Mouse (Mus musculus) limb, embryonic 14.5 days (tissue): Measurements from ENCODE around the gene Ush1c. TPM values are rescaled to one million over a fixed set of nuclear protein-coding genes. Genes with fewer than 3 reads are reported as not detected.

ENCODE experiments used
- ATAC-seq: fragments of 200-750 bp; cut with Nextera tagmentation; 2 replicates; pipeline ENCODE4 v1.8.0; 2017; ENCODE audit warnings: low read depth, moderate number of reproducible peaks, moderate TSS enrichment; ENCODE audit not compliant: low FRiP score
- DNase-seq: peaks from one replicate; pipeline ENCODE4 v3.0.0-alpha.2; 2015; ENCODE audit warnings: low spot score
- H3K27ac ChIP-seq: fragments of 300-500 bp; sonication (generic); replicated peaks from 2 replicates; pipeline ENCODE4 v1.5.1; 2014; ENCODE audit warnings: low read depth, mild to moderate bottlenecking, low read length, moderate library complexity, mixed read lengths
- H3K27me3 ChIP-seq: fragments of 300-500 bp; sonication (generic); 2 replicates; pipeline ENCODE4 v1.6.1; 2014; ENCODE audit warnings: low read length, mixed read lengths; ENCODE audit not compliant: control insufficient read depth, insufficient read depth
- H3K36me3 ChIP-seq: fragments of 300-500 bp; sonication (generic); 2 replicates; pipeline ENCODE4 v1.6.1; 2014; ENCODE audit warnings: mild to moderate bottlenecking, low read length, moderate library complexity, mixed read lengths; ENCODE audit not compliant: control insufficient read depth, insufficient read depth
- H3K4me1 ChIP-seq: fragments of 300-500 bp; sonication (generic); 2 replicates; pipeline ENCODE4 v1.6.1; 2014; ENCODE audit warnings: antibody characterized with exemption, low read length, mixed read lengths; ENCODE audit not compliant: control insufficient read depth, insufficient read depth
- H3K4me2 ChIP-seq: fragments of 300-500 bp; sonication (generic); replicated peaks from 2 replicates; pipeline ENCODE4 v1.6.1; 2014; ENCODE audit warnings: low read depth, mild to moderate bottlenecking, low read length, moderate library complexity; ENCODE audit not compliant: severe bottlenecking
- H3K4me3 ChIP-seq: fragments of 300-500 bp; sonication (generic); replicated peaks from 2 replicates; pipeline ENCODE4 v1.5.1; 2014; ENCODE audit warnings: low read length
- H3K9ac ChIP-seq: fragments of 300-500 bp; sonication (generic); 2 replicates; pipeline ENCODE4 v1.6.1; 2014; ENCODE audit warnings: mild to moderate bottlenecking, low read depth, low read length, moderate library complexity; ENCODE audit not compliant: severe bottlenecking
- H3K9me3 ChIP-seq: fragments of 300-500 bp; sonication (generic); 2 replicates; pipeline ENCODE4 v1.6.1; 2016; ENCODE audit warnings: low read length; ENCODE audit not compliant: control insufficient read depth
- POLR2A ChIP-seq: fragments of 200-500 bp; IDR thresholded peaks from 2 replicates; pipeline ENCODE4 v1.8.0; 2012; ENCODE audit warnings: inconsistent platforms, mild to moderate bottlenecking, moderate library complexity, borderline replicate concordance; ENCODE audit not compliant: insufficient read depth, insufficient read length; ENCODE audit errors: extremely low read depth
- WGBS: fragments of 180-500 bp; shearing (Covaris S2); extraction: QIAGEN DNeasy Blood & Tissue Kit; methylation state at CpG from one replicate; pipeline ENCODE4 v1.1.7; 2014; 5-methylcytosine and 5-hydroxymethylcytosine counted together
- polyA plus RNA-seq, 2 experiments: library from polyadenylated mRNA; depleted of rRNA in 1 of 2; stranded (reverse) in 1 of 2; unstranded in 1 of 2; fragments of >200 nt; fragmentation: Nextera tagmentation in 1 of 2; extraction: Ambion mirVana in 1 of 2; gene quantifications; 2 replicates each; pipeline versions ENCODE4 v1.2.1 to v1.2.3; 2012 to 2014

Ush1c gene
- polyA plus RNA-seq, 2 experiments: 0.18 to 0.19 TPM

DNA sequence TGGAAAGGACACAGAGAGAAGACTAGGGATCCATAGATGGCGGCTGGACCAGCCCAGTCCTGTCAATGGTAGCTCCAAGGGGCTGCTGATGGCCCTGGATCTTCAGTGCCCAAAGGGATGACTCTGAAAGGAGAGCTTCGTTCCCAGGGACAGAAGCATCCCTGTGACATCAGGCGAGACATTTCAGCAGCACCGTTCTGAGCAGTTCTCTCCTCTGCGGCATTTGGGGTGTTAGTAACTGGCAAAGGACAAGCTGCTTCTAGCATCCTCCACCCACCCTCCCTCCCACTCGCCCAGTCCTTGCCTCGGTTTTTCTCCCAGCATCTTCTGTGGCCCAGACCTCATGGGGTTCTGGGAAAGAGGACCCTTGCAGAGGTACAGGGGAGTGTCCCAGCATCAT lies 44.0 kb upstream of the Ush1c start:
- no peak overlapping the region for H3K4me2 ChIP-seq
- H3K36me3 ChIP-seq: no peaks in the 10 kb centered on the region
- H3K27me3 ChIP-seq: no peaks in the 10 kb centered on the region
- TF ChIP-seq POLR2A: no peak
- no peak for ATAC-seq
- no peak overlapping the region for H3K4me3 ChIP-seq
- whole genome bisulfite sequencing: 63% methylated on average over 7 of the region's 7 CpGs
- H3K27ac ChIP-seq: no peak overlapping the region
- no peak overlapping the region for H3K9ac ChIP-seq
- H3K4me1 ChIP-seq: no peaks in the 10 kb centered on the region
- no peaks in the 10 kb centered on the region for H3K9me3 ChIP-seq
- no peak for DNase-seq

DNA sequence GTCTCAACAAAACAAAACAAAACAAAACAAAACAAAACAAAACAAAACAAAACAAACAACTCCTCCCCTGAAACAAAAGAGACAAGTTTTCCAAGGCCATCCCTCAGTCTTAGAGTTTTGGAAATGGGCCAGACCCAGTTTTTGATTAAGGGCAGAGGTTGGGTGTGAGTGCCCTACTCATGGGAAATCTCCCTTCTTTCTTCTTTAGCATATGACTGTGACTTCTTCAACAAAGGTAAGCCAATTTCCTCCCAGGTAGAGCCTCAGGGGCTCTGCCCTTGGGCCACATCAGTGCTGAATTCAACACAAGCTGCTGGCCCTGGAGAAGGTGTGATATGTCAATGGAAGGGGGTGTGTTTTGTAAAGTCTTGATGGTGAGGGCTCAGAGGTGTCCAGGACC lies 42.6 kb upstream of the Ush1c start:
- no peak overlapping the region for H3K4me3 ChIP-seq
- no peak for DNase-seq
- TF ChIP-seq POLR2A: no peak
- H3K4me1 ChIP-seq: no peaks in the 10 kb centered on the region
- no peaks in the 10 kb centered on the region for H3K36me3 ChIP-seq
- no peak overlapping the region for H3K9ac ChIP-seq
- ATAC-seq: no peak
- H3K27ac ChIP-seq: no peak overlapping the region
- H3K27me3 ChIP-seq: no peaks in the 10 kb centered on the region
- H3K9me3 ChIP-seq: no peaks in the 10 kb centered on the region
- no peak overlapping the region for H3K4me2 ChIP-seq

DNA sequence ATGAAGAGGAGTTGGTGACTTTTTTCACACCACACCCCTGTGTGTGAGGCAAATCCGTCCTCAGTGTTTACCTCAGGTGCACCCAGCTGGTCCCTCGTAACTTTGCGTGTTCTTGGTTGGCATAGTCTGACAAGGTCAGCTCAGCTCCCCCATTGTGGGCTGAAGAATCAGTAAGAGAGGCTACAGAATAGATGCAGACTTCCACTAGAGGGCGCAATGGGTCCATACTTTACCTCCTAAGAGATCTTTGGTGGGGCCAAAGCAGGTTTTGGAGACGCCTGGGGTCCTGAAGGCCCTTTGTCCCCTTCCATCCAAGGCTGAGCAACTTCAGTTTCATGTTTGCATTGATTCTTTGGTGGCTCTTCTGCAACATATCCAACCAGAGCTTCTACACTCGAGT lies 41.6 kb upstream of the Ush1c start:
- H3K4me2 ChIP-seq: no peak overlapping the region
- DNase-seq (peak; percentile 80), ATAC-seq (no peak; the same call in 1 of the 2 replicates)
- no peaks in the 10 kb centered on the region for H3K9me3 ChIP-seq
- no peaks in the 10 kb centered on the region for H3K27me3 ChIP-seq
- no peak overlapping the region for H3K9ac ChIP-seq
- 17% methylated on average over 6 of the region's 6 CpGs for WGBS
- no peak overlapping the region for H3K4me3 ChIP-seq
- no peaks in the 10 kb centered on the region for H3K4me1 ChIP-seq
- no peak overlapping the region for H3K27ac ChIP-seq
- TF ChIP-seq POLR2A: no peak
- no peaks in the 10 kb centered on the region for H3K36me3 ChIP-seq

DNA sequence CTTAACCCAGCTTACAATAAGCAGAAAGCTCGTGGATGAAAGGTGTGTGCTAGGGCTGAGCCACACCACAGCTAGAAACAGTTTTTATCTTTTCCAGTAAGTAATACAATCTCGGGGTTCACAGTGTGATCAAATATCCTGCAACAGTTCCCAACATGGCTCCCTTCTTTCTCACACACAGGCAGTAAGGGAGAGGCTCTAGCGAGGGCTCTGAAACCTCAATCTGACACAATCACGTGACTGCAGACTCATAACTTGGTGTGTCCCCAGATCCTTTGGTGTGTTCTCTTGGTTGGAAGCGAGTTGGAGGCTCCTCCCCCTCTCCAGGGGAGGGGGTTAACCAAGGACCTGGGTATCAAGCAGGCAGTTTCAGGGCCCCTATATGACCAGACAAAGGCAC lies 37.9 kb upstream of the Ush1c start:
- WGBS: 64% methylated on average over 5 of the region's 5 CpGs
- H3K4me3 ChIP-seq: no peak overlapping the region
- no peaks in the 10 kb centered on the region for H3K36me3 ChIP-seq
- H3K4me2 ChIP-seq: no peak overlapping the region
- ATAC-seq (no peak), DNase-seq (no peak)
- H3K27me3 ChIP-seq: no peaks in the 10 kb centered on the region
- H3K9ac ChIP-seq: no peak overlapping the region
- H3K27ac ChIP-seq: no peak overlapping the region
- TF ChIP-seq POLR2A: no peak
- H3K9me3 ChIP-seq: no peaks in the 10 kb centered on the region
- H3K4me1 ChIP-seq: no peaks in the 10 kb centered on the region

DNA sequence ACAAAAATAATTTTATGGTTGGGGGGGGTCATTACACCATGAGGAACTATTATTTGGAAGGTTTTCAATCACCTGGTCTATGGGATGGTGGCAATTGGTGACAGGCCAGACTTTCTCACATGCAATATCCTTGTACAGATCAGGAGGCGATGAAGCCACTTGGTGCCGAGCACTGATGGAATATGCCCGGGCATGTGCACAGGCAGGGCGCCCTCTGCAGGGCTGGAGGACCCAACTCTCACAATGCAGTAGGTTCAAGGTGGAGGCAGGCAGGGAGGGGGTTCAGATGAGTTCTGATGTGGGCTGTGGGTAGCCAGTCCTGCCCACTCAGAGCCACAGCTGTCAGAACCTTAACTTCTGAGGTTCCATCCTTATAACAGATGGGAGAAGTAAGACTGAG lies 13.5 kb upstream of the Ush1c start:
- no peak overlapping the region for H3K4me2 ChIP-seq

DNA sequence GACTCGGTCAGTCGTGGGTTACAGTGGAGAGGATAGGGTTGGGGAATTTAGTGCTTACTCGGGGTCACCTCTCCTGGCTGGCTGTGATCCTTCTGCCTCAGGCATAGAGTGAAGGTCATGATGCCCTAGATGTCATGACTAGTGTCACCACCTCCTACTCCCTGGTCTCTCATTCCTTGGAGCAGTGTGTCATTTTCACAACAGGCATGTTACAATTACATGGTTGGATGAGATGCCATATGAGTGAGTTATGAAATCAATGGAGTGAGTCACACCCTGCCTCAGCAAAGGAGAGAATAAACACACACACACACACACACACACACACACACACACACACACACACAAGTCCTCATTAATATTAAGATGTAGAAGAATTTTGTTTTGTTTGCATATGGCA lies 9.3 kb upstream of the Ush1c start:
- no peak overlapping the region for H3K27ac ChIP-seq
- no peak overlapping the region for H3K4me2 ChIP-seq
- no peaks in the 10 kb centered on the region for H3K27me3 ChIP-seq
- no peaks in the 10 kb centered on the region for H3K4me1 ChIP-seq
- WGBS: 88% methylated on average over 3 of the region's 3 CpGs
- no peak overlapping the region for H3K9ac ChIP-seq
- no peaks in the 10 kb centered on the region for H3K36me3 ChIP-seq
- H3K9me3 ChIP-seq: no peaks in the 10 kb centered on the region
- no peak for TF ChIP-seq POLR2A
- no peak for DNase-seq
- no peak overlapping the region for H3K4me3 ChIP-seq
- ATAC-seq: no peak

More for the DNA sequence above, 13.5 kb upstream of the Ush1c start:
- Histone ChIP-seq H3K27me3 (no peaks in the 10 kb centered on the region), H3K9me3 (no peaks in the 10 kb centered on the region), H3K9ac (no peak overlapping the region), H3K36me3 (no peaks in the 10 kb centered on the region), H3K4me3 (no peak overlapping the region), H3K4me1 (no peaks in the 10 kb centered on the region), H3K27ac (no peak overlapping the region)
- ATAC-seq: no peak
- TF ChIP-seq POLR2A: no peak
- WGBS: 80% methylated on average over 4 of the region's 4 CpGs
- DNase-seq: no peak
